Mouse (Mus musculus): Measurements from ENCODE around the gene Tecta. TPM values are rescaled to one million over a fixed set of nuclear protein-coding genes. Genes with fewer than 3 reads are reported as not detected.

Gene Tecta
- polyA plus RNA-seq, 1 experiment from 2014 or later, result 0.33 TPM

DNA sequence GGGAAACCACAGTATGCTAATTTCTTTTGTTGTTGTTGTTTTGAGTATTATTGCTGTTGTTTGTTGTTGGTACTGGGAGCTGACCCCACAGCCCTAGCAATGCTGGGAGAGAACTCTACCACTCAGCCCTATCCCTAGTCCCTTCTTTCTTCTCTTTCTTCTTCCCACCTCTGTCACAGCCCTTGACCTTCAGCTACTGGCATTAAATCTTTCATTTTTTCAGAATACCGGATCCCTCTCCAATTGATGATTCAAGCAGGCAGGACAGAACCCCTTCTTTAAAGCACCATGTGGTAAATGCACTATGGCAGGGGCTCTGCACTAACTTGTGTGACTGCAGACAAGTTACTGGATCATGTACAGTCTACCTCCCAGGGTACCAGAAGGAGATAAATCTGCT lies 63.2 kb downstream of the Tecta start:
- no peak overlapping the region for H3K27ac ChIP-seq (ENCODE audit: low read depth, low read length)
- no peaks in the 10 kb centered on the region for H3K9me3 ChIP-seq (ENCODE audit: control insufficient read depth, low read length)
- WGBS, result 84% methylated on average over 1 of the region's 1 CpGs
- no peaks in the 10 kb centered on the region for H3K36me3 ChIP-seq (ENCODE audit: control insufficient read depth, insufficient read depth, low read length)
- no peak overlapping the region for H3K4me2 ChIP-seq (ENCODE audit: low read depth, low read length)
- no peaks in the 10 kb centered on the region for H3K4me1 ChIP-seq (ENCODE audit: control insufficient read depth, insufficient read depth, low read length)
- ATAC-seq (ENCODE audit: low read depth), result no peak
- H3K4me3 ChIP-seq (ENCODE audit: low read depth, low read length), result no peak overlapping the region
- no peaks in the 10 kb centered on the region for H3K27me3 ChIP-seq (ENCODE audit: control insufficient read depth, insufficient read depth, low read length)
- no peak overlapping the region for H3K9ac ChIP-seq (replicated peaks; ENCODE audit: low read depth, low read length)

DNA sequence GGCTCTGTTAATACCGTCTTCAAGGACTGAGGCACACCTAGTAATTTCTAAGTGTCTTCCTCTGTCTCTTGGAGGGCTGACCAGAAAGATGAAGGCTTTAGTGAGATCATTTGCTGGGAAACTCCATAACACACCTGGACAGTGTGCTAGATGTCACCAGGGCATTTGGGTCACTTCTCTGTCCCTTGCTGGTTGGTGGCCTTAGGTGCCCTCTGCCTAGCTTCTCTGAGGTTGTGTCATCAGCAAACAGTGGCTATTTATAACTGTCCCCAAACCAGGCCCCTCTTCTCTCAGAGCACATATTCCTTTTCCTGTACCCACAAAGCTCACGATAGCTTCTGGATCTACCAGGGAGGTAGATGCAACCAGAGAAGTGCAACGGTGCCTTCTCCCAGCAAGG lies 64.8 kb downstream of the Tecta start:
- Histone ChIP-seq H3K9ac (replicated peaks; ENCODE audit: low read depth, low read length) (no peak overlapping the region), H3K27ac (ENCODE audit: low read depth, low read length) (no peak overlapping the region), H3K9me3 (ENCODE audit: control insufficient read depth, low read length) (no peaks in the 10 kb centered on the region), H3K4me3 (ENCODE audit: low read depth, low read length) (no peak overlapping the region), H3K36me3 (ENCODE audit: control insufficient read depth, insufficient read depth, low read length) (no peaks in the 10 kb centered on the region), H3K27me3 (ENCODE audit: control insufficient read depth, insufficient read depth, low read length) (no peaks in the 10 kb centered on the region), H3K4me1 (ENCODE audit: control insufficient read depth, insufficient read depth, low read length) (no peaks in the 10 kb centered on the region), H3K4me2 (ENCODE audit: low read depth, low read length) (no peak overlapping the region)
- no peak for ATAC-seq (ENCODE audit: low read depth)
- 90% methylated on average over 3 of the region's 3 CpGs for WGBS

- no peak for ATAC-seq (ENCODE audit: low read depth)
- no peak overlapping the region for H3K27ac ChIP-seq (ENCODE audit: low read depth, low read length)
- no peaks in the 10 kb centered on the region for H3K27me3 ChIP-seq (ENCODE audit: control insufficient read depth, insufficient read depth, low read length)
- no peak overlapping the region for H3K9ac ChIP-seq (replicated peaks; ENCODE audit: low read depth, low read length)
- no peaks in the 10 kb centered on the region for H3K36me3 ChIP-seq (ENCODE audit: control insufficient read depth, insufficient read depth, low read length)
- H3K4me1 ChIP-seq (ENCODE audit: control insufficient read depth, insufficient read depth, low read length), result no peaks in the 10 kb centered on the region
- 70% methylated on average over 12 of the region's 12 CpGs for WGBS
- H3K4me2 ChIP-seq (ENCODE audit: low read depth, low read length), result no peak overlapping the region
- H3K4me3 ChIP-seq (ENCODE audit: low read depth, low read length), result no peak overlapping the region
- H3K9me3 ChIP-seq (ENCODE audit: control insufficient read depth, low read length), result no peaks in the 10 kb centered on the region
These were observed 67.0 kb downstream of the Tecta start for GRCm38 (mm10) chr9:42332692-42333091.

DNA sequence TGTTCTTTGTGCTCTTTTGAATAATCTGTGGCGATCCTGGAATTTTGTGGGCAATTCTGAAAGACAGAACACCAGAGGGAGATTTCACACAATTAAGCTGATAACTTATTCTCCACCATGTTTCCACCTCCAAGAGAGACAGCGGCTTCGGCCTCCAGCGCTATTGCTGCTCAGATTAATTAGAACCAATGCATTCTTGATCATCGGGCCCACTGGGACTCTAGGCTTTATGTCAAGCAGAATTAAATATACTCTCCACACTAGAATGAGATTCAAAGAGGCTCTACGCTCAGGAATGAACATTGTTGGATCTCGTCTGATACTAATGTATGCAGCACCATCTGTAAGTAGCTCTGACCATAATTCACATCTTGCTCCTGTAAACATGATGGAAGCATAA lies 68.4 kb downstream of the Tecta start:
- WGBS, result 53% methylated on average over 7 of the region's 7 CpGs

GRCm38 (mm10) chr9:42329753-42330152 lies 70.0 kb downstream of the Tecta start:
- Histone ChIP-seq H3K36me3 (ENCODE audit: control insufficient read depth, insufficient read depth, low read length) (no peaks in the 10 kb centered on the region), H3K27ac (ENCODE audit: low read depth, low read length) (no peak overlapping the region), H3K9me3 (ENCODE audit: control insufficient read depth, low read length) (no peaks in the 10 kb centered on the region), H3K27me3 (ENCODE audit: control insufficient read depth, insufficient read depth, low read length) (no peaks in the 10 kb centered on the region), H3K4me1 (ENCODE audit: control insufficient read depth, insufficient read depth, low read length) (no peaks in the 10 kb centered on the region), H3K9ac (replicated peaks; ENCODE audit: low read depth, low read length) (no peak overlapping the region), H3K4me2 (ENCODE audit: low read depth, low read length) (no peak overlapping the region), H3K4me3 (ENCODE audit: low read depth, low read length) (no peak overlapping the region)
- WGBS, result 77% methylated on average over 9 of the region's 9 CpGs
- no peak for ATAC-seq (ENCODE audit: low read depth)

More for the DNA sequence above, 68.4 kb downstream of the Tecta start:
- ATAC-seq (ENCODE audit: low read depth), result no peak
- H3K36me3 ChIP-seq (ENCODE audit: control insufficient read depth, insufficient read depth, low read length), result no peaks in the 10 kb centered on the region
- H3K9me3 ChIP-seq (ENCODE audit: control insufficient read depth, low read length), result no peaks in the 10 kb centered on the region
- H3K4me2 ChIP-seq (ENCODE audit: low read depth, low read length), result no peak overlapping the region
- no peaks in the 10 kb centered on the region for H3K27me3 ChIP-seq (ENCODE audit: control insufficient read depth, insufficient read depth, low read length)
- no peak overlapping the region for H3K4me3 ChIP-seq (ENCODE audit: low read depth, low read length)
- no peak overlapping the region for H3K9ac ChIP-seq (replicated peaks; ENCODE audit: low read depth, low read length)
- no peaks in the 10 kb centered on the region for H3K4me1 ChIP-seq (ENCODE audit: control insufficient read depth, insufficient read depth, low read length)
- H3K27ac ChIP-seq (ENCODE audit: low read depth, low read length), result no peak overlapping the region

GRCm38 (mm10) chr9:42326688-42327440 lies 72.9 kb downstream of the Tecta start:
- Histone ChIP-seq H3K9me3 (ENCODE audit: control insufficient read depth, low read length) (no peaks in the 10 kb centered on the region), H3K27ac (ENCODE audit: low read depth, low read length) (no peak overlapping the region), H3K4me2 (ENCODE audit: low read depth, low read length) (no peak overlapping the region), H3K36me3 (ENCODE audit: control insufficient read depth, insufficient read depth, low read length) (no peaks in the 10 kb centered on the region), H3K27me3 (ENCODE audit: control insufficient read depth, insufficient read depth, low read length) (no peaks in the 10 kb centered on the region), H3K9ac (replicated peaks; ENCODE audit: low read depth, low read length) (no peak overlapping the region), H3K4me3 (ENCODE audit: low read depth, low read length) (no peak overlapping the region), H3K4me1 (ENCODE audit: control insufficient read depth, insufficient read depth, low read length) (no peaks in the 10 kb centered on the region)
- peak; percentile 68 for ATAC-seq (ENCODE audit: low read depth)
- WGBS, result 27% methylated on average over 11 of the region's 11 CpGs

DNA sequence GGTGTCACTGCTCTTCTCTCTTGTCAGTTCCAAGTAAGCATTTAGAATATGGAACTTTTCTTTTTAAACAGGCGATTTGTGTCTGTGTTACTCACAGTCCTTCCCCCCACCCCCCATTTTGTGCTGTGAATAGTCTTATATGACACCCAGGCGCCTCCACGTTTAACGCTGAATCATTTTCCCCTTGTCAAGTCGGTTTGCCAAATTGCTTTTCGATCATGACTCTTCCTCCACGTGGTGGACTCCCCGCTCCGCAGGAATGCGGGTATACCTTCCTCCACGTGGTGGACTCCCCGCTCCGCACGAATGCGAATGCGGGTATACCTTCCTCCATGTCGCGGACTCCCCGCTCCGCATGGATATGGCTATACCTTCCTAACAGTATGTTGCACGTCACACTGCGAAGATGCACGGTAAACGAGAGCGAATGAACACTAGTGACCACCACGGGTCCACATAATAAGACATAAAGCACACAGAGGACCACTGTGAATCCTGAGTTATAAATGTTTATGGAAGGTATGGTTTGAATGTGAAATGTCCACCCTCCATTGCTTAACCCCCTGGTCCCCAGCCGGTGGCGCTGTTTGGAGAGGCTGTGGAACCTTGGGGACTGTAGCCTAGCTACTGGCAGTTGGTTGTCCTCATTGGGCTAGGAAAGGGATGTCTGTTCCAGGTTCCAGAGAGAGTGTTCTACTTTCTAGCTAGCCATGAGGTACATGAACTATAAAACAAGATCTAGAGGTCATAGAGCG lies 74.9 kb downstream of the Tecta start:
- 58% methylated on average over 29 of the region's 29 CpGs for WGBS
- Histone ChIP-seq H3K4me1 (ENCODE audit: control insufficient read depth, insufficient read depth, low read length) (no peaks in the 10 kb centered on the region), H3K9me3 (ENCODE audit: control insufficient read depth, low read length) (no peaks in the 10 kb centered on the region), H3K36me3 (ENCODE audit: control insufficient read depth, insufficient read depth, low read length) (no peaks in the 10 kb centered on the region), H3K9ac (replicated peaks; ENCODE audit: low read depth, low read length) (no peak overlapping the region), H3K4me3 (ENCODE audit: low read depth, low read length) (0 out of 2 replicates have a peak overlapping the region, but pooled peaks have one; percentile 4), H3K27me3 (ENCODE audit: control insufficient read depth, insufficient read depth, low read length) (no peaks in the 10 kb centered on the region), H3K27ac (ENCODE audit: low read depth, low read length) (no peak overlapping the region), H3K4me2 (ENCODE audit: low read depth, low read length) (peak overlapping the region; percentile 12; the same call in 1 of the 2 replicates)
- ATAC-seq (ENCODE audit: low read depth), result no peak

DNA sequence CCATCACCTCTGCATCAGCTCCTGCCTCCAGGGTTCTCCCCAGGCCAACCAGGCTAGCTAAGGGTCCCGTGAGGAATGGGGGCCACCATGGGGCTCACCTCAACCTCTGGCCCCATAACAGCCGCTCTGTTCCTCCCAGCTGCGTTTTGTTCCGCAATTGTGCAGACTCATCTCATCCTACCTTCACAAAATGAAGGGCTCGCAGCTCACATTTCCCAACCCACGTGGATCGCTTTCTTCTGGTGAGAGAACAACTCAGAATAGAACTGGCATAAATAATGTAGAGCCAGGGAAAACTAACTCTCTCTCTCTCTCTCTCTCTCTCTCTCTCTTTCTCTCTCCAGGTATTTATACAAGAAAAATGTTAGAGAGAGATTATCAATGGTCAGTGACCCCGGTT lies 76.5 kb downstream of the Tecta start:
- Histone ChIP-seq H3K4me1 (ENCODE audit: control insufficient read depth, insufficient read depth, low read length) (no peaks in the 10 kb centered on the region), H3K9ac (replicated peaks; ENCODE audit: low read depth, low read length) (no peak overlapping the region), H3K27me3 (ENCODE audit: control insufficient read depth, insufficient read depth, low read length) (no peaks in the 10 kb centered on the region), H3K9me3 (ENCODE audit: control insufficient read depth, low read length) (no peaks in the 10 kb centered on the region), H3K4me2 (ENCODE audit: low read depth, low read length) (no peak overlapping the region), H3K36me3 (ENCODE audit: control insufficient read depth, insufficient read depth, low read length) (no peaks in the 10 kb centered on the region), H3K27ac (ENCODE audit: low read depth, low read length) (no peak overlapping the region), H3K4me3 (ENCODE audit: low read depth, low read length) (no peak overlapping the region)
- ATAC-seq (ENCODE audit: low read depth), result no peak
- 90% methylated on average over 8 of the region's 8 CpGs for WGBS

GRCm38 (mm10) chr9:42321442-42321841 lies 78.3 kb downstream of the Tecta start:
- no peaks in the 10 kb centered on the region for H3K27me3 ChIP-seq (ENCODE audit: control insufficient read depth, insufficient read depth, low read length)
- no peaks in the 10 kb centered on the region for H3K4me1 ChIP-seq (ENCODE audit: control insufficient read depth, insufficient read depth, low read length)
- no peaks in the 10 kb centered on the region for H3K9me3 ChIP-seq (ENCODE audit: control insufficient read depth, low read length)
- H3K4me2 ChIP-seq (ENCODE audit: low read depth, low read length), result no peak overlapping the region
- ATAC-seq (ENCODE audit: low read depth), result no peak
- no peak overlapping the region for H3K9ac ChIP-seq (replicated peaks; ENCODE audit: low read depth, low read length)
- no peak overlapping the region for H3K4me3 ChIP-seq (ENCODE audit: low read depth, low read length)
- no peak overlapping the region for H3K27ac ChIP-seq (ENCODE audit: low read depth, low read length)
- no peaks in the 10 kb centered on the region for H3K36me3 ChIP-seq (ENCODE audit: control insufficient read depth, insufficient read depth, low read length)
- 92% methylated on average over 2 of the region's 2 CpGs for WGBS

All from neural tube, embryonic 14.5 days (tissue).